In genomic region chrX:53231965-53232364, GRCm38 (mm10) we compare ENCODE assay signal across 8 mouse cellular contexts. TPM values are rescaled to one million over a fixed set of nuclear protein-coding genes. Genes with fewer than 3 reads are reported as not detected.
DNase-seq lines count a peak whose midpoint lies in the region; ATAC-seq and TF ChIP-seq lines count a peak whose summit lies in the region.

No protein-coding gene starts in this region.

- no peak for TF ChIP-seq CTCF in lung, adult 2 months (IDR thresholded peaks at IDR 0.05; ENCODE audit: insufficient read depth, low read length)

- DNase-seq in adrenal gland, postnatal 10 days = peak; percentile 35
- no peak for DNase-seq in adrenal gland, adult 18-20 months (ENCODE audit: low spot score in 2 of 2)
- no peak for DNase-seq in lung, adult 2 months
- DNase-seq in intestine, embryonic 14.5 days (ENCODE audit: low spot score) = no peak
- no peak for DNase-seq in midbrain, embryonic 10.5 days (ENCODE audit: low spot score)
- DNase-seq in thymus, postnatal 4 days = no peak
- DNase-seq in thymus, postnatal 0 days (ENCODE audit: low spot score) = no peak

- no peaks in the 10 kb centered on the region for H3K36me3 ChIP-seq in lung, embryonic 16.5 days (ENCODE audit: control insufficient read depth, insufficient read depth, low read length)
- H3K36me3 ChIP-seq in intestine, embryonic 14.5 days (ENCODE audit: control insufficient read depth, insufficient read depth, low read length) = no peaks in the 10 kb centered on the region
- no peaks in the 10 kb centered on the region for H3K36me3 ChIP-seq in midbrain, embryonic 10.5 days

- H3K27ac ChIP-seq in lung, embryonic 16.5 days (ENCODE audit: low read length) = peak overlapping the region; percentile 72
- H3K27ac ChIP-seq in intestine, embryonic 14.5 days (ENCODE audit: low read depth) = peak overlapping the region; percentile 47; the same call in 1 of the 2 replicates
- H3K27ac ChIP-seq in midbrain, embryonic 10.5 days (replicated peaks) = no peak overlapping the region

- peaks cover 3% of the 10 kb centered on the region; the same call in 1 of the 2 replicates for H3K4me1 ChIP-seq in lung, embryonic 16.5 days (replicated peaks; ENCODE audit: control insufficient read depth, insufficient read depth, low read length)
- H3K4me1 ChIP-seq in lung, adult 2 months (ENCODE audit: control insufficient read depth, insufficient read depth, low read length) = no peaks in the 10 kb centered on the region; the same call in 1 of the 2 replicates
- H3K4me1 ChIP-seq in intestine, embryonic 14.5 days (replicated peaks; ENCODE audit: control insufficient read depth, insufficient read depth, low read length) = no peaks in the 10 kb centered on the region
- H3K4me1 ChIP-seq in midbrain, embryonic 10.5 days = peaks cover 4% of the 10 kb centered on the region; the same call in 1 of the 2 replicates

- H3K9ac ChIP-seq in lung, embryonic 16.5 days (ENCODE audit: low read length) = peak overlapping the region; percentile 56
- peak overlapping the region; percentile 39 for H3K9ac ChIP-seq in intestine, embryonic 14.5 days (ENCODE audit: low read length)

- H3K4me2 ChIP-seq in lung, embryonic 16.5 days (ENCODE audit: low read depth, low read length) = peak overlapping the region; percentile 53
- H3K4me2 ChIP-seq in intestine, embryonic 14.5 days (ENCODE audit: low read length) = peak overlapping the region; percentile 50

- ATAC-seq in lung, embryonic 16.5 days (ENCODE audit: low read depth) = peak; percentile 60; the same call in 1 of the 2 replicates
- no peak for ATAC-seq in intestine, embryonic 14.5 days (replicated peaks; ENCODE audit: low FRiP score, low TSS enrichment, low read depth)

- H3K4me3 ChIP-seq in lung, embryonic 16.5 days (ENCODE audit: low read length) = peak overlapping the region; percentile 29
- H3K4me3 ChIP-seq in lung, adult 2 months (replicated peaks; ENCODE audit: extremely low read depth, low read depth, low read length) = no peak overlapping the region
- H3K4me3 ChIP-seq in intestine, embryonic 14.5 days (ENCODE audit: low read depth, low read length) = peak overlapping the region; percentile 20
- peak overlapping the region; percentile 32 for H3K4me3 ChIP-seq in midbrain, embryonic 10.5 days

- H3K27me3 ChIP-seq in lung, embryonic 16.5 days (ENCODE audit: control insufficient read depth, insufficient read depth, low read depth, low read length) = no peaks in the 10 kb centered on the region
- no peaks in the 10 kb centered on the region for H3K27me3 ChIP-seq in intestine, embryonic 14.5 days (replicated peaks; ENCODE audit: control insufficient read depth, insufficient read depth, low read length)
- H3K27me3 ChIP-seq in midbrain, embryonic 10.5 days (ENCODE audit: low read depth, poor library complexity, severe bottlenecking) = no peaks in the 10 kb centered on the region

- TF ChIP-seq POLR2A in lung, adult 2 months (IDR thresholded peaks at IDR 0.05; ENCODE audit: borderline replicate concordance, extremely low read depth, low read depth, low read length) = no peak

- H3K9me3 ChIP-seq in lung, embryonic 16.5 days (ENCODE audit: control insufficient read depth, low read length) = no peaks in the 10 kb centered on the region
- no peaks in the 10 kb centered on the region for H3K9me3 ChIP-seq in intestine, embryonic 14.5 days (ENCODE audit: control insufficient read depth, low read length)
- H3K9me3 ChIP-seq in midbrain, embryonic 10.5 days (replicated peaks) = no peaks in the 10 kb centered on the region

- WGBS in lung, embryonic 16.5 days = 25% methylated on average over 13 of the region's 13 CpGs
- WGBS in lung, adult 2 months = 45% methylated on average over 13 of the region's 13 CpGs
- WGBS in intestine, embryonic 14.5 days = 30% methylated on average over 13 of the region's 13 CpGs
- 38% methylated on average over 13 of the region's 13 CpGs for WGBS in midbrain, embryonic 10.5 days

RNA-seq across cellular contexts. Expression of gene Plac1, which starts 7.9 kb away (rescaled TPM):
- total RNA-seq in adrenal gland, postnatal 10 days (2021) = not detected
- not detected for total RNA-seq in adrenal gland, adult 18-20 months (2021)
- polyA plus RNA-seq in lung, embryonic 16.5 days (2015; fragmentation: Nextera tagmentation; extraction: Ambion mirVana) = 19.5 and 21.1 TPM in 2 replicates
- not detected in 2 replicates for polyA plus RNA-seq in lung, adult 2 months (2012; rRNA removed)
- polyA plus RNA-seq in intestine, embryonic 14.5 days (2014; fragmentation: Nextera tagmentation; extraction: Ambion mirVana) = 5.1 and 6.5 TPM in 2 replicates
- 1.6 and 3.2 TPM in 2 replicates for polyA plus RNA-seq in midbrain, embryonic 10.5 days (2016; fragmentation: Nextera tagmentation; extraction: Ambion mirVana)
- polyA plus RNA-seq in thymus, postnatal 0 days (2015; fragmentation: Nextera tagmentation; extraction: Ambion mirVana) = 0.72 and 0.92 TPM in 2 replicates

RNA-seq across cellular contexts. Expression of gene Fam122b, which starts 37.6 kb away (rescaled TPM):
- 10 to 100 TPM in 1 of 2 experiments, 1 to 10 TPM in 1; 8.2 to 15.1 TPM for total RNA-seq in adrenal gland, postnatal 10 days (2021)
- total RNA-seq in adrenal gland, adult 18-20 months (2021) = 1 to 10 TPM; 5.0 to 7.3 TPM
- 13.6 and 15.7 TPM in 2 replicates for polyA plus RNA-seq in lung, embryonic 16.5 days (2015; fragmentation: Nextera tagmentation; extraction: Ambion mirVana)
- polyA plus RNA-seq in lung, adult 2 months (2012; rRNA removed) = 1.9 and 2.6 TPM in 2 replicates
- polyA plus RNA-seq in intestine, embryonic 14.5 days (2014; fragmentation: Nextera tagmentation; extraction: Ambion mirVana) = 11.6 and 11.7 TPM in 2 replicates
- 6.3 and 6.5 TPM in 2 replicates for polyA plus RNA-seq in midbrain, embryonic 10.5 days (2016; fragmentation: Nextera tagmentation; extraction: Ambion mirVana)
- polyA plus RNA-seq in thymus, postnatal 0 days (2015; fragmentation: Nextera tagmentation; extraction: Ambion mirVana) = 6.1 and 6.4 TPM in 2 replicates

RNA-seq across cellular contexts. Expression of gene Fam122c, which starts 41.3 kb away (rescaled TPM):
- total RNA-seq in adrenal gland, postnatal 10 days (2021) = not detected
- total RNA-seq in adrenal gland, adult 18-20 months (2021) = not detected
- polyA plus RNA-seq in lung, embryonic 16.5 days (2015; fragmentation: Nextera tagmentation; extraction: Ambion mirVana) = not detected in 2 replicates
- polyA plus RNA-seq in lung, adult 2 months (2012; rRNA removed) = not detected in 2 replicates
- not detected in 2 replicates for polyA plus RNA-seq in intestine, embryonic 14.5 days (2014; fragmentation: Nextera tagmentation; extraction: Ambion mirVana)
- polyA plus RNA-seq in midbrain, embryonic 10.5 days (2016; fragmentation: Nextera tagmentation; extraction: Ambion mirVana) = not detected in 2 replicates
- polyA plus RNA-seq in thymus, postnatal 0 days (2015; fragmentation: Nextera tagmentation; extraction: Ambion mirVana) = not detected in 2 replicates
